Mouse (Mus musculus) fibroblast of lung, adult 2 months (primary cell): ENCODE measurements around the gene Rapgef2.

ENCODE experiments used
- DNase-seq: peaks from one replicate; pipeline ENCODE4 v3.0.0-alpha.2; 2011; ENCODE audit warnings: low read depth

The Rapgef2 gene

DNA sequence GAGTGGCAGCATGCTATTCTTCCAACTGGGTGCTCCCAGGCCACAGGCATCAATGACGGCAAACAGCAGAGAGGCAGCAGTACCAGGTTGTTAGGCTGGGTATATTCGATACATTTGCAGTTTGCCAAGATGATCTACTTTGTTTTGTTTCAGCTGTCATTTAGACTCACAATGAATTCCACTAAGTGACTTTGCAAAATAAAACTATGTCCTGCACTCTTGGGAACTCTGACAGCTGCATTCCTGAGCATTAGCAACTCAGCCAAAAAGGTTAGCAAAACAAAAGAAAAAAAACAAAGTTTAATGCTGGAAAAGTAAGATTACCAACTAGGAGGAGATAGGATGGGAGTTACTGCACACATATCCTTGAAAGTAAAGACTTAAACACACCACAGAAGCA, 3.3 kb downstream of the Rapgef2 start:
- DNase-seq = no peak

DNA sequence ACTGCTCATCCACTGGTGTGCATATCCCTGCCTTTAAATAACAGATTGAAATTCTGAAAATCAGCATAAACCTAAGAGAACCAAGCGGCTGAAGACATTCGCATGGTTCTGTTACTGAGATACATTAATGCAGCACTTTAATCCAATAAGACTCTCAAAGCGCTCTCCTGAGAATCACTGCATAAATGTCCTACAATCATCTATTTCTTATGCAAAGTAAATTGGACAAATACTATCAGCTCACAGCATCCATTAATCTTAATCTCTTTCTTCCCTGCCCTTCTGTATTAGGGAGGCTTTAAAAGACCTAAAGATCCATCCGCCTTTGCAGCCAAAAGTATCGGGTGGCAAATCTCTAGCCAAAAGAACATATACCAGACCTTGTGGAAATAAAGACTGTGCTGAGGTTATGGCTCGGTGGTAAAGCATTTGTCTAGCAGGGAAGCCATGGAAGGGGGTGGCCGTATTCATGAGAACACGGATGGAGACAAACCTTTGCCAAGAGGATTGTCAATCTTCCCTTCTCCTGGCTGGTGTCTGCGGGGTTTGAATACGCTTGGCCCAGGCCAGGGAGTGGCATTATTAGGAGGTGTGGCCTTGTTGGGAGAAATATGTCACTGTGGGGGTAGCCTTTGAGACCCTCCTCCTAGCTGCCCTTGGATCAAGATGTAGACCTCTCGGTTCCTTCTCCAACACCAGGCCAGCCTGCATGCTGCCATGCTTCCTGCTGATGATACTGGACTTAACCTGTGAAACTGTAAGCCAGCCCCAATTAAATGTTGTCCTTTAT, 10.3 kb downstream of the Rapgef2 start:
- DNase-seq = no peak

DNA sequence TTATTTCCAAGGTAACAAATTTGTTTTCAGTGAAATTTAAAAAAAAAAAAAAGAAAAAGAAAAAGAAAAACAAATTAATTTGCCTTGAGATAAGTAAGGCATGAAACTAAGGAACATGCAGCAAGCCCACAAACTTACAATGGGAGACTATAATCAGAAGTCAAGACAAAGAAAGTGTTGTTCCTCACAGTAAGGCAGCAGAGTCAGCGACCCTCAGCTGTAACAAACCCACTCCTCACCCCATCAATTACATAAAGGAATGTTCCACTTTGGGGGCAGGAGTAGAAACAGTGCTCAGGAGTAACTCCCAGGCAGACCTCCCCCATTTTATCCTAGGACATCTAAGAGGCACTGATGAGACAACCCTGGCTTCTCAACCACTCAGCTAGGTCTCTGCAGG, 13.0 kb downstream of the Rapgef2 start:
- DNase-seq = no peak

DNA sequence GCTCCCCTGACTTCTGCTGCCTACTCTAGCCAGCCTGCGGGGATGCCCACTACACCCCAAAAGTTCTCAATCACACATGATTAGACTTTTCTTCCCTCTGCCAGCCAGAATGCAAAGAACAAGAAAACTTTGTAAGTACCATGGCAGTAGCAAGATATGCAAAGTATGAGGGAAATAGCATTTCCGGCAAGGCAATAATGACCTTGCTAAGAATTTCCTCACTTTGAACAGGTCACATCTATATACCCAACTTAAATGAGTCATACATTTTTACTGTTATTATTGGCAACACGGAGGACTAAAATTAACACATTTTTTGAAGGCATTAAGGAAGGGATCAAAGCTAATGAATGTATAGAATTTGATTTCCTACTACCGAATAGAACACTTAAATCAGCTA, 13.4 kb downstream of the Rapgef2 start:
- DNase-seq = no peak

DNA sequence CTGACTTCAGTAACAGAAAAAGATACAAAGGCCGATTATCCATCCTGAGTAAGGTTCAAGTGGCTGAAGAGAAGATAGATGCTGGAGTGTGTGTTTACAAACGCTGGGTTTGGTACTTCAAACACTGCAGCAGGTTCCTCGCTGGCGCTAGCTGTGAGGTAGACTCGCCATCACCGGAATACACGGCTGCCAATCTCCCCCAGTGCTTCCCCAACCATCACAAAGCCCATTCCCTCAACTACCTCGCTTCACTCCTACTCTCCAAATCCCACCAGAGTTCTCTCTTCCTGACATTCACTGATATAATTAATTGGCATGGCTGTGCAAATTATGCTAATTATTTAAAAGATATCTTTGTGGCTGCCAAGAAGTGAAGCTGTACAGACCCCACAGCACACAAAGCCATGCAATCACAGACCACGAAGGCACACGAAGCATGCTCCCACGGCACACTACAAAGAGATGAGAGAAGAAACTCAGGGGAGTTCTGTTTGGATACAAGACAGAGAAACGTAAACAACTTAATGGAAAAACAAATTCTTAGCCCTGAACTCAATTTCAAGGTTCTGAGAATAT, 15.2 kb downstream of the Rapgef2 start:
- no peak for DNase-seq

DNA sequence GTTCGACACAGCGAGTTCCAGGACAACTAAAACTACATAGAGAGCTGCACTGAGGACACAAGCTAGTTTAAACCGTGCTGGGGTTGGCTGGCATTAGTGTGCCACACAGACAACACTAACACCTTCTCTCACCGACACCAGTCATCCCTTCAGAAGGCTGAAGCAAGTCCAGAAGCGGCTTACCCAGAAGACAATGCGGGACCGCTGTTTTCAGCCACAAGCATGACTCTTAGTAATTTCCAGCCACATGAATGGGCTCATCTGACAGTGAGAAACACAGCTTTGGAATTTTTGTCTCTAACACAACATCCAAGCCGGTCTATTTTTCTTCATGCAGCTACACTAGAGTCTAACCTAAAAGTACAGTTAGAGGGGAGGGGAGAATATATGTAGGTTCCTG, 16.4 kb downstream of the Rapgef2 start:
- DNase-seq = no peak

DNA sequence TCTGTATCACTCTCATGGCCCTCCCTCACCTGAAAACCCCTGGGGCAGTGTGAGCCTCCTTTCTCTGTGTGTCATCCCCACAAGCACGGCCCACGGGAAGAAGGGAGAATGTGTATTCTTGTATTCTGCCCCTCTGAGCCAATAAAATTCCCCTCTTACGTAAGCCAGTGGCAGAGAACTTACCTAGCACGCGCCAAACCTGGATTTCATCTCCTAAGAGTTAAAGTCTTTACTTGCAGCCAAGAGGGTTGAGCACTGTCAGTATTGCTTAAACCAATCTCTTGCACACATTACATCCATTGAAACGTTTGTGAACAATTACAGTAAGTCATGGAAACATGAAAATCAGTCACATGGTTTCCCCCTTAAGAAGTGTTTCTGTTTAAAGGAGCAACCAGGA, 19.3 kb downstream of the Rapgef2 start:
- no peak for DNase-seq

DNA sequence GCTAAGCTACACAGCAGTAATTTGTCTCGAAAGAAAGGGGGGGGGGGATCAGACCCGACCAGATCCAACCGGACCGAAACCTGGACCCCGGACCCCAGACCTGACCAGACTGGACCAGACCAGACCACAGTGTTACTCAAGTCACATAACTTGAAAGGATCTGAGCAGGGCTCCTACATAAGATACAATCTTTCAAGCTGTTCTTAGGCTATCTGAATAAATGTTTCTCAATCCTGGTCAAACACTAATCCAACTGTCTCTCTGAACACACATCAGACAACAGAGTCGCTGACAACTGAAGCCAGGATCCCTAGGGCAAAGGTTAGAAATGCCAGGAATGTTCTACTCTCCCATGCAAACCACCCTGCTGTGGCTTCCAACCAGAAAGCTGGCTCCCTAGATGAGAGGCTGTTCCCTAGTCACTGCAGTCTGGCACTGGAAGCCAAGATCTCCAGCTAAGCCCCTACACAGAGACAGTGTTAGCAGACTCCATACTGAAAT, 24.5 kb downstream of the Rapgef2 start:
- DNase-seq = peak; percentile 62

DNA sequence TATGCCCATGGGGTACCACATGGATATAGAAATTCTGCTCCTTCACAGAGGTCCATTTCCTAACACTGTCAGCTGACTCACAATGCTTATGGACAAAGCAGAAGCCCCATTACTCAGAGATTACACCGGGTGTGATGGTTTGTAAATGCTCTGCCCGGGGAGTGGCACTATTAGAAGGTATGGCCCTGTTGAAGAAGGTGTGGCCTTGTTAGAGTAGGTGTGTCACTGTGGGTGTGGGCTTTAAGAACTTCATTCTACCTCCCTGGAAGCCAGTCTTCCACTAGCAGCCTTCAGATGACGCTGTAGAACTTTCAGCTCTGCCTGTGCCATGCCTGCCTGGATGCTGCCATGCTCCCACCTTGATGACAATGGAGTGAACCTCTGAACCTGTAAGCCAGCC, 32.3 kb downstream of the Rapgef2 start:
- no peak for DNase-seq

DNA sequence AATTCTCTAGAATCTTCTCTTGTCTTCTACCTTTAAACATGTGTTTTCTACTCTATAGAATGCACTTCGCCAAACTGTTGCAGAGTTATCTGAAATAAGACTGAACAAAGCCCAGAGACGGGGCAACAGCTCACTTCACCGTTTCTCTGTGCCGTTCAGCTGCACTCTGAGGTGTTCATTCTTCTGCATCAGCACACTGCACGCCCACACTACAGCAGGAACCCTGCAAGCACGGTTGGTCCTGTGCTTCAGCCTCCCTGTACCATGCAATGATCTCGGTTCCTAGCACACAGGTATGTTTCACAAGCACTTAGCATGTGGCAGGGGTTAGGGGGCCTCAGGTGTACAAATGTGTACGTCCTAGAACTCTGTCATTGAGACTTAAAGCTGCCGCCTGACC, 32.9 kb downstream of the Rapgef2 start:
- DNase-seq = no peak

DNA sequence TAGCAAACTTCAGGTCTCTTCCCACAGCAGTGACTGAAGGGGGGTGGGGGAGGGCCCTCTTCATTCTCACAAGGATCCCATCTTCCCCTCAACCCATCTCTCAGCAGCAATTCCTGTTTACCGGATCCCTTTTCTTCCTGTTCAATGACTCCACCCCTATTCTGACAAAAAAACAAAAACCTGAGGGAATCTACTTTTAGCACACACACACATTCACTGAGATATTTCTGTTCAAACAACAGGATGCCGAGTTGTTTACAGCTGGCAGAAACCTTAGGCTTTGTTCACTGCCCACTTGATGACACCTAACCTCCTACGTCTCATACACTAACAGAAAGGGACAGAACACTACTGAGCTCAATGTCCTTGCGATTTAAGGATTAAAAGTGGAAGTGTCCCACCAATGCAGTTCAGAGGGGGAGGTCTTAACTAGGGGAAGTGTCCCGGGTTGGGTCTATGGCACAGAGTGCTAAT, 33.4 kb downstream of the Rapgef2 start:
- no peak for DNase-seq

DNA sequence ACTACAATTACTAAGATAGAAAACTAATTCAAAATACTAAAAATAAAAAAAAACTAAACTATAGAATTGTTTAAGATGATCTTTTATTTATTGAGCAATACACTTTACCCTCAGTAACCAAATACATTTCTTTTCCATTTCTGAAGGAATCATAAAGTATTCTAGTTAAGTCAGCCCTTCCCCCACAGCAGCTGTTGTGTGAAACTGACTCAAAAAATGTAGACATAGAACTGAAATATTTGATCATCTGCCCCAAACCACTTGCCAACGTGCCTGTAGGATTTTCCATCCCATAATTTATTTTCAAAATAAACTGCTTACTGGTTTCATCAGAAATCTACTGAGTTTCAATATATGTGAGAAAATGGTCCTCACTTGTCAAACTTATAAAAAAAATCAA, 36.4 kb downstream of the Rapgef2 start:
- DNase-seq = no peak

DNA sequence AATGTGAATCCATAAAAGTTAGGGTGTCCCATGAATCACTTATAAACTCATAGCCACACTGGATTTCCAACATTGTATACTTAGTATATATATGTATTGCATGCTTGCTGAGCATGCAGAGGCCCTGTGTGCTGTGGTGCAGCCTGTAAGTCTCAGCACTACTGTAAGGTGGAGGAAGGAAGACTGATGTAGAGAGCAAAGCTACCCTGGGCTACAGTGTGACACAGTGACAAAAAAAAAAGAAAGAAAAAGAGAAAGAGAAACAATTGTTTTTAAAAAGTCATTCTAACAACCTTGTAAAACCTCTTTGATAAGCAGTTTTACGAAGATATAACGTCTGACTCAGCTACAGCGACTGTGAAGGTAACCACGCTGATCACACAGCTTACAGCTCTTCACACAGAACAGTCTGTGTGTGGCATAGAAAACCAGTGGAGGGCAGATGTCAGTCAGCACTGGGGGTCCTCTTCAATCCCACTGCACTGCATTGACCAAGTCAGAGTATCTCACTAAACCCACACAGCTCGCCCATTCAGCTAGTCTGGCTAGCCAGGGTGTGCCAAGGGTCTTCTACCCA, 37.6 kb downstream of the Rapgef2 start:
- DNase-seq = no peak

DNA sequence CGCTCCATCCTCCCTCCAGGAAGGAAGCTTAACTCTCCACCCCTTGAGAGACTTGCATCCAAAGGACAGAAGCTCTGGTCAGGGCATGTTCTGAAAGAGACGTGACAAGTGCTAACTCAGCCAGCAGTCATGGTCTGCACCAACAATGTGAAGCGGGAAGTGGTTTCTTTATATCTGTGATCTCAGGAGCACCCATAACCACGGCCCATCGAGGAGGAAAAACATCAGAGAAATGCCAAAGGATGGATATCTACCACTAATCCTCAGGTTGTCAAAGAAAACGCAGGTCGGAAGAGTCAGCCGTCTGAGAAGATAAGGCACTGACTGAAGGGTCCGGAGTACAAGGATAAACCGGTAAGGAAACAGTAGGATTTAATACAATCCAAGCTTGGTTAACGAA, 38.1 kb downstream of the Rapgef2 start:
- DNase-seq = no peak

DNA sequence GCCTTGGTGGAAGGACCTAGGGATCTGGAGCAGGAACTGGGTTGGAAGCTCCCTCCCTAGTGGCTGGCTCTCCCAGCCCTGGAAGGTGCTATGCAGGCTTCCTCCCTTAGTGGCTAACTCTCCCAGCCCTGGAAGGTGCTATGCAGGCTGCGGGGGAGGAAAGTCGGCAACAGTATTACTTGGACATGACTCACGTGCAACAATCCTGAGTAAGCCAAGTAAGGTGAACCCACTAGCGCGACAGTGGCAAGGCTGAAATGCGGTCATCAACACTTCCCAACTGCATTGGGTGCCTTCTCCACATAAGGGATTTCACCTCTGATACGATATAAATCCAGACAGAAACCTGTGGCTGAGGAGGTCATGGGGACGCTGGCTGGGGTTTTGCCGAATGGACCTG, 42.0 kb downstream of the Rapgef2 start:
- no peak for DNase-seq

DNA sequence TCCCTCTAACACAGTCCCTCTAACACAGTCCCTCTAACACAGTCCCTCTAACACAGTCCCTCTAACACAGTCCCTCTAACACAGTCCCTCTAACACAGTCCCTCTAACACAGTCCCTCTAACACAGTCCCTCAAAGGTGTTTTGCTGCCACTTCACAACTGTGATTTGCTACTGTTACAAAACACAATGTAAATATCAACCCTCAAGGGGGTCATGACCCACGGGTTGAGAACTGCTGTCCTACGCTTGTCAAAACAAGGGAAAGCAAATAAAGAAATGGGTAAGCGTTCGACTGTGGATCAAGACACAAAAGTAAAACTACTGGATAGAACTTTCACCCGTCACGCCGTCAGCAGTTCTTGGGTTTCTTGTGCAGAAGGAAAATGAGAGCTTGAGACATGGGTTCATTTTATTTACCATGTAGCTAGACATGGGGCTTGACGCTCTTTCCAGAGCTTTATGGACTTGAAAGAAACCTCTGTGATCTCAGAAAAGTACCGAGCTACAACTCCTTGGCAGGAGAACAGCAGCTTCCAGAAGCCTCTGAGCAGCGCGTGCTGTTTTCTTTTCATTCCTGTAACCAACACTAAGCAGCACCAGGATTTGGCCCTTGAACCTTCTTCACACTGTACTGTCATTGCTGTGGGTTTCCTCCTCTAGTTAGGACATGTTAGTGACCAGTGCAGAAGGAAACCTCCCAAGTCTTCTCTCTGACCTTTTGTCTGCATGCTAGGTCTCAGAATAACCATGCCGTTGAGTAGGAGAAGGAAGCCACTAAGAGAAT, 43.2 kb downstream of the Rapgef2 start:
- no peak for DNase-seq

DNA sequence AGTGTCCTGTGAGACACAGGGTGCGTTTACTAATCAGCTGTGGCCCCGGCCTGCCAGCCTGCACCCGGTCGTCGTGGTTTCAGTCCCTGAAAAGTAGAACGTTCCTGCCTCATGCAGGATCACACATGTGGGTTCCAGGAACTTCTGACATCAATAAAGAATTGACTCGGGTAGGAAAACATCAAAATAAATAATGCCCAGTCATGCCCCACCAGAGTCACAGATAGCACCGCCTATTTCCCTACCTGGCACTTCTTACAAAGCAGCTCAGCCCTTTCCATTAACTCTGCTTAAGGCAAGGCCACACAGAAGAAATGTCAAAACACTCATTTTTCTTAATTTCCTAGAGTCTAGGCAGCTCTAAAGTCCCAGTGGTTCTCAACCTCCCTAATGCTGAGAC, 44.0 kb downstream of the Rapgef2 start:
- no peak for DNase-seq

DNA sequence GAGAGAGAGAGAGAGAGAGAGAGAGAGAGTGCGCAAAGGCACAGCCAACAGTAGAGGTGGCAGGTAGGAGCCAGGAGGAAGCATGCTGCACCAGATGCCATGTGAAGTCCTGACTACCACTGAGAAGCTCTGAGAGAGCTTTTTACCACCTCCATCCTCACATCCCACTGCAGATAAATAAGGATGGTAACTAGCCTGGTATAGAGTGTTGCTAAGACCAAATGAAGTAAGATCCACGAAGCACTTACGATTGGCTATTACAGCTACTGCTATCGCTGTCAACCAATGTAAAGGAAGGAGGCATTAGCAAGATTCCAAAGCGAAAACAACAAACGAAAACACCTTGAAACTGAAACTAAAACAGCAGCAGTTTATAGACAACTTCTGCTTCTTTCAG, 47.3 kb downstream of the Rapgef2 start:
- no peak for DNase-seq

DNA sequence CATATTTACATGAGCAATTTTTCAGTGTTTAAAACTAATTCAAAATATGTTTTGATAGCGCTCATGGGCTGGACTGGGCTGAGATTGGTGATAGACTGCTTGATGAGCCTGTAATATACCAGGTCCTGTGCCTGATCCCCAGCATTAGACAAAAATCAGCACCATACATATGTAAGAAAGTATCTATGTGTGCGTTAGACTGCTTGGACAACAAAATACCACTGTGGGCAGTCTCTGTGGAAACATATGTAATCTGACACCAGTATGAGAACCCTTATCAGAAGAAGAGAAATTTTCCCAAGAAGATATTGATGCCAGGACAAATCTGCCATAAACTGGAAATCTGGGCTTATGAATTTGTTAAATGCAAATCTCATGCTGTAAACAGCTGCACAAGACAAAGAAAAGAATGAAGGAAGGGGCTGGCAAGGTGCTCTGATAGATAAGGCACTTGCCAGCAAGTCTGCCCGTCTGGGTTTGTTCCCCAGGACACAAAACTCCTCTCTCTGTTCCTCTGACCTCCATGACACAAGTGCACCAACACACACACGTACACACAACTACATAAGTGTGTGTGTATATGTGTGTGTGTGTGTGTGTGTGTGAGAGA, 47.8 kb downstream of the Rapgef2 start:
- no peak for DNase-seq

DNA sequence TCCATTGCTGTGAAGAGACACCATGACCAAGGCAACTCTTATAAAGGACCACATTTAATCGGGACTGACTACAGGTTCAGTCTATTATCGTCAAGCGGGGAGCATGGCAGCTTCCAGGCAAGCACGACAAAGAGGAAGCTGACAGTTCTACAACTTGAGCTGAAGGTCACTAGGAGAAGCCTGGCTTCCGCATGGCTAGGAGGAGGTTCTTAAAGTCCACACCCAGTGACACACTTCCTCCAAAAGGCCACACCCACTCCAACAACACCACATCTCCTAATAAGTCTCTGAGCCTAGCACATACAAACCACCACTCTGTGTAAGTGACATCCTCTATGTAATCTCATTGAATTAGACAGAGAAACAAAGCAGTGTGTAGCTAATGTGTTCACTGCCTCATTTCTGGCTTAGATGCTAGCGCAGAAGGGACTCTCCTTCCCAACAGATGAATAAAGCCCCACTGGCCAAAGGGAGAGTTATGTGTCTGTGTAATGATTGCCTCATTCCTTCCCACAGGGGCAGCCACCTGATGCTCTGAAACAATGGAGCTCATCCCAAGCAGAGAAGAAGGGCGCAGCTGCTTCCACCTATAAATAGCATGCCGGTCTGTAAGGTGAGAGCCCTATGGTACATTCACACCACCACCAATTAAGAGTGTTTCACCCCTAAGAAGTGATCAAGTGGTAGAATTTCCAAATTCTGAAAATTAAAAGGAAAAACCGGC, 48.5 kb downstream of the Rapgef2 start:
- DNase-seq = no peak

DNA sequence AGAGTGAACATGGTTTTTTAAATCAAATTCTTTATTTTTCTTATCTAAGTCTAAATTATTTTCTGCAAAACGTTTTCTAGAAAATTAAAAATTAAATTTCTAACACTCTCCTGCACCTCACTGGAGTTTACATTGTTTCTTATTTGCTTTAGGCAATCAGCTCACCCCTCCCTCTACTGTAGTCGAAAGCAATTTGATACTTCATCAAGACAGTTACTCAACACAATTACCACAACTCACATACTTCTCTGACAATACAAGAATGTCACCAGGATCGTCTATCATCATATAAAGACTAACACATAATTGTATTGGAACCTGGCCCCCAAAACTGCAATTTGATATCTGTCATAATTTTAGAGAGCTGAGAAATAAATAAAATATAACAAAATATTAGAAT, 51.8 kb downstream of the Rapgef2 start:
- no peak for DNase-seq
